ENCODE assay signal across 28 mouse cellular contexts in the genomic region with DNA sequence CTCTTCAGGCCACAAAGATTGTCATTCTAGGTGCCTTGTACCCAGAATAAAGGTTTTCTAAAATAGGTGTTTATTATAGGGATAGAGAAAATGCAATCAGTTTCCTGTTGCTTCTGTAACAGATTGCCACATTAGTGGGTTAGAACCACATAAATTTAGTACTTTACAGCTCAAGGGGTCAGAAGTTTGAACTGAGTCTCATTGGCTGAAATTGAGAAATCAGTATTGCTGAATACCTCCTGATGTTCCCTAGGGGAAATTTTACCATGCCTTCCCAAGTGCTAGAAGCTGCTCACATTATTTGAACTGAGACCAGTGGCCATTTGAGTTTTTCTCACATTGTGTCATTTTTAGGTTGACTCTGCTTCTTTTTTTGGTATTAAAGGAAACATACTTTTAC.
"Had no signal": no experiment of that assay in that cellular context is flagged by ENCODE, and none has a peak within 500 bp of the region (broad histone marks: within the 10 kb centered on the region; RNA-seq: fewer than 3 reads in every experiment).

No protein-coding gene starts in this region.

- H3K36me3 ChIP-seq: heart, embryonic 13.5 days; heart, embryonic 15.5 days; hindbrain, embryonic 10.5 days; hindbrain, embryonic 12.5 days; intestine, embryonic 15.5 days; limb, embryonic 10.5 days; limb, embryonic 12.5 days; liver, embryonic 13.5 days had no signal

- H3K4me2 ChIP-seq: heart, embryonic 11.5 days; heart, embryonic 13.5 days; heart, embryonic 15.5 days; hindbrain, embryonic 12.5 days; hindbrain, embryonic 14.5 days; intestine, embryonic 15.5 days; limb, embryonic 12.5 days; liver, embryonic 11.5 days; liver, embryonic 13.5 days had no signal

- H3K27me3 ChIP-seq: heart, embryonic 13.5 days; heart, embryonic 15.5 days; hindbrain, embryonic 12.5 days; intestine, embryonic 15.5 days; limb, embryonic 12.5 days; liver, embryonic 13.5 days had no signal

- ATAC-seq: hindbrain, embryonic 16.5 days; inflammation-experienced regulatory T-cells, adult 6 months; intestine, embryonic 15.5 days; intestine, postnatal 0 days had no signal

- H3K4me1 ChIP-seq: heart, embryonic 15.5 days; hindbrain, embryonic 10.5 days; hindbrain, embryonic 12.5 days; intestine, embryonic 15.5 days had no signal

- H3K9ac ChIP-seq: heart, embryonic 13.5 days; heart, embryonic 15.5 days; hindbrain, embryonic 12.5 days; hindbrain, embryonic 14.5 days; intestine, embryonic 15.5 days; limb, embryonic 12.5 days; liver, embryonic 13.5 days had no signal

- H3K9me3 ChIP-seq: heart, embryonic 13.5 days; heart, embryonic 15.5 days; hindbrain, embryonic 10.5 days; hindbrain, embryonic 12.5 days; intestine, embryonic 15.5 days; limb, embryonic 10.5 days; limb, embryonic 12.5 days; liver, embryonic 13.5 days had no signal

- H3K27ac ChIP-seq: gastrocnemius, adult 2 months; heart, adult 2 months; heart, embryonic 13.5 days; heart, embryonic 15.5 days; hindbrain, embryonic 10.5 days; hindbrain, embryonic 12.5 days; hindbrain, embryonic 14.5 days; intestine, embryonic 15.5 days; layer of hippocampus, adult 2 months; left cerebral cortex, adult 2 months; limb, embryonic 10.5 days; limb, embryonic 12.5 days; liver, embryonic 13.5 days had no signal

- H3K4me3 ChIP-seq: gastrocnemius, adult 2 months; heart, adult 2 months; heart, embryonic 13.5 days; heart, embryonic 15.5 days; hindbrain, embryonic 10.5 days; hindbrain, embryonic 12.5 days; intestine, embryonic 15.5 days; layer of hippocampus, adult 2 months; left cerebral cortex, adult 2 months; limb, embryonic 10.5 days; limb, embryonic 12.5 days; liver, embryonic 13.5 days had no signal

- DNase-seq: gastrocnemius, adult 2 months; gastrocnemius, postnatal 10 days; gastrocnemius, postnatal 25 days; heart, adult 11 months; heart, adult 2 months; heart, postnatal 4 days; kidney, adult 18-20 months; kidney, adult 9 months; kidney, postnatal 10 days; kidney, postnatal 25 days; kidney, postnatal 4 days; liver; liver, embryonic 13.5 days had no signal
